Mouse (Mus musculus) heart, adult 11 months (tissue): ENCODE results near the gene Nucb1.
"Not testable (repeated sequence)": the region's sequence is repeated elsewhere in the genome, so short reads cannot be mapped to it uniquely, and the experiment has no call there.

Source experiments
- DNase-seq: peaks from one replicate; pipeline ENCODE4 v3.0.0; 2022

Nucb1 gene

GRCm38 (mm10) chr7:45524841-45525621 lies 14.8 kb upstream of the Nucb1 start:
- DNase-seq, result peak; percentile 98

GRCm38 (mm10) chr7:45523678-45524170 lies 13.5 kb upstream of the Nucb1 start:
- peak; percentile 93 for DNase-seq

- peak; percentile 93 for DNase-seq
Measured at GRCm38 (mm10) chr7:45522957-45523676, 12.9 kb upstream of the Nucb1 start.

- no peak for DNase-seq
Measured at GRCm38 (mm10) chr7:45522194-45522752, 12.1 kb upstream of the Nucb1 start.

- DNase-seq, result peak; percentile 99
Measured at GRCm38 (mm10) chr7:45521728-45522184, 11.6 kb upstream of the Nucb1 start.

GRCm38 (mm10) chr7:45520605-45521004 lies 10.4 kb upstream of the Nucb1 start:
- DNase-seq, result peak; percentile 90

GRCm38 (mm10) chr7:45519345-45520120 lies 9.3 kb upstream of the Nucb1 start:
- no peak for DNase-seq

GRCm38 (mm10) chr7:45518618-45519017 lies 8.4 kb upstream of the Nucb1 start:
- peak; percentile 90 for DNase-seq

GRCm38 (mm10) chr7:45516846-45517245 lies 6.6 kb upstream of the Nucb1 start:
- DNase-seq, result not testable (repeated sequence)

- DNase-seq, result no peak
Measured at GRCm38 (mm10) chr7:45515436-45515835, 5.2 kb upstream of the Nucb1 start.

- DNase-seq, result no peak
Measured at GRCm38 (mm10) chr7:45514411-45514810, 4.2 kb upstream of the Nucb1 start.

- DNase-seq, result peak; percentile 92
Measured at GRCm38 (mm10) chr7:45509181-45509882, 874 bp downstream of the Nucb1 start.

- DNase-seq, result no peak
Measured at GRCm38 (mm10) chr7:45508561-45508960, 1.6 kb downstream of the Nucb1 start.

- DNase-seq, result no peak
Measured at GRCm38 (mm10) chr7:45507583-45507982, 2.6 kb downstream of the Nucb1 start.

GRCm38 (mm10) chr7:45498427-45498826 lies 11.8 kb downstream of the Nucb1 start:
- no peak for DNase-seq

GRCm38 (mm10) chr7:45494548-45494947 lies 15.7 kb downstream of the Nucb1 start:
- peak; percentile 93 for DNase-seq

- DNase-seq, result peak; percentile 96
Measured at GRCm38 (mm10) chr7:45492951-45493350, 17.3 kb downstream of the Nucb1 start.

- peak; percentile 86 for DNase-seq
Measured at GRCm38 (mm10) chr7:45492225-45492844, 17.9 kb downstream of the Nucb1 start.

GRCm38 (mm10) chr7:45491264-45491663 lies 18.9 kb downstream of the Nucb1 start:
- no peak for DNase-seq

GRCm38 (mm10) chr7:45490822-45491221 lies 19.4 kb downstream of the Nucb1 start:
- no peak for DNase-seq

- DNase-seq, result no peak
Measured at GRCm38 (mm10) chr7:45489578-45489977, 20.6 kb downstream of the Nucb1 start.
